Mouse (Mus musculus) heart, embryonic 13.5 days (tissue): ENCODE measurements at regions not wholly inside any gene's neighbourhood (a gene's known extent, or its start where the extent isn't known, plus 50 kb on each side); places are given as distances from the start of the nearest gene placed in this dataset.
A peak's percentile ranks its signal among the peaks of the same experiment; 100 is the strongest.
"Not testable (repeated sequence)": the region's sequence is repeated elsewhere in the genome, so short reads cannot be mapped to it uniquely, and the experiment has no call there.

Source experiments
- ATAC-seq: fragments of 200-750 bp; cut with Nextera tagmentation; 2 replicates; pipeline ENCODE4 v1.8.0; 2017; ENCODE audit warnings: moderate TSS enrichment; ENCODE audit not compliant: insufficient number of reproducible peaks, low FRiP score, low TSS enrichment; ENCODE audit errors: extremely low read depth
- H3K27ac ChIP-seq: fragments of 300-500 bp; sonication (generic); replicated peaks from 2 replicates; pipeline ENCODE4 v1.5.1; 2015; ENCODE audit warnings: moderate library complexity, mild to moderate bottlenecking, inconsistent platforms
- H3K27me3 ChIP-seq: fragments of 300-500 bp; sonication (generic); replicated peaks from 2 replicates; pipeline ENCODE4 v1.6.1; 2015; ENCODE audit warnings: mild to moderate bottlenecking, inconsistent platforms
- H3K36me3 ChIP-seq: fragments of 300-500 bp; sonication (generic); 2 replicates; pipeline ENCODE4 v1.6.1; 2015; ENCODE audit warnings: mild to moderate bottlenecking, inconsistent platforms
- H3K4me1 ChIP-seq: fragments of 300-500 bp; sonication (generic); 2 replicates; pipeline ENCODE4 v1.6.1; 2015; ENCODE audit warnings: inconsistent platforms
- H3K4me2 ChIP-seq: fragments of 300-500 bp; sonication (generic); 2 replicates; pipeline ENCODE4 v1.6.1; 2015; ENCODE audit warnings: inconsistent platforms, mild to moderate bottlenecking, moderate library complexity
- H3K4me3 ChIP-seq: fragments of 300-500 bp; sonication (generic); 2 replicates; pipeline ENCODE4 v1.5.1; 2015; ENCODE audit warnings: moderate library complexity, mild to moderate bottlenecking, inconsistent platforms
- H3K9ac ChIP-seq: fragments of 300-500 bp; sonication (generic); 2 replicates; pipeline ENCODE4 v1.6.1; 2015; ENCODE audit warnings: inconsistent platforms, mild to moderate bottlenecking, moderate library complexity
- H3K9me3 ChIP-seq: fragments of 300-500 bp; sonication (generic); 2 replicates; pipeline ENCODE4 v1.6.1; 2016; ENCODE audit warnings: inconsistent platforms
- WGBS: fragments of 180-500 bp; shearing (Covaris S2); methylation state at CpG from one replicate; pipeline ENCODE4 v1.1.7; 2015; ENCODE audit warnings: mixed read lengths; 5-methylcytosine and 5-hydroxymethylcytosine counted together

- H3K27me3 ChIP-seq, H3K4me2 ChIP-seq, ATAC-seq, H3K9me3 ChIP-seq, H3K36me3 ChIP-seq, H3K9ac ChIP-seq, H3K27ac ChIP-seq, H3K4me3 ChIP-seq: not testable (repeated sequence)
- 61% methylated on average over 8 of the region's 8 CpGs for WGBS
- peaks cover 27% of the 10 kb centered on the region for H3K4me1 ChIP-seq
Observed at GRCm38 (mm10) chr13:118055546-118055945, 330.9 kb upstream of the B430218F22Rik start.

- Histone ChIP-seq H3K4me1 (no peaks in the 10 kb centered on the region), H3K36me3 (no peaks in the 10 kb centered on the region)
- no peak for ATAC-seq
Observed at GRCm38 (mm10) chr13:118065518-118065917, 320.9 kb upstream of the B430218F22Rik start.

GRCm38 (mm10) chr13:118068038-118068437, 318.4 kb upstream of the B430218F22Rik start:
- no peak for ATAC-seq
- H3K4me2 ChIP-seq = no peak overlapping the region
- no peak overlapping the region for H3K4me3 ChIP-seq
- H3K4me1 ChIP-seq = no peaks in the 10 kb centered on the region
- no peak overlapping the region for H3K9ac ChIP-seq
- H3K27ac ChIP-seq = no peak overlapping the region
- WGBS = 78% methylated on average over 2 of the region's 2 CpGs
- H3K27me3 ChIP-seq = no peaks in the 10 kb centered on the region
- H3K9me3 ChIP-seq = no peaks in the 10 kb centered on the region
- no peaks in the 10 kb centered on the region for H3K36me3 ChIP-seq

More at GRCm38 (mm10) chr13:118065518-118065917, 320.9 kb upstream of the B430218F22Rik start:
- H3K27me3 ChIP-seq = no peaks in the 10 kb centered on the region
- no peaks in the 10 kb centered on the region for H3K9me3 ChIP-seq
- H3K4me2 ChIP-seq = no peak overlapping the region
- no peak overlapping the region for H3K27ac ChIP-seq
- no peak overlapping the region for H3K9ac ChIP-seq
- no peak overlapping the region for H3K4me3 ChIP-seq

- H3K4me3 ChIP-seq = no peak overlapping the region
- no peaks in the 10 kb centered on the region for H3K9me3 ChIP-seq
- H3K4me1 ChIP-seq = peaks cover 10% of the 10 kb centered on the region
- H3K27me3 ChIP-seq = no peaks in the 10 kb centered on the region
- 0 out of 2 replicates have a peak overlapping the region, but pooled peaks have one; percentile 22 for H3K4me2 ChIP-seq
- WGBS = 11% methylated on average over 5 of the region's 5 CpGs
- H3K9ac ChIP-seq = no peak overlapping the region
- no peak for ATAC-seq
- H3K27ac ChIP-seq = no peak overlapping the region
- H3K36me3 ChIP-seq = no peaks in the 10 kb centered on the region
Observed at GRCm38 (mm10) chr13:118086306-118086705, 300.1 kb upstream of the B430218F22Rik start.

- Histone ChIP-seq H3K4me3 (no peak overlapping the region), H3K4me1 (peaks cover 10% of the 10 kb centered on the region), H3K27ac (no peak overlapping the region), H3K4me2 (no peak overlapping the region), H3K27me3 (no peaks in the 10 kb centered on the region), H3K9me3 (no peaks in the 10 kb centered on the region), H3K9ac (no peak overlapping the region), H3K36me3 (no peaks in the 10 kb centered on the region)
- ATAC-seq = no peak
- WGBS = 58% methylated on average over 2 of the region's 2 CpGs
Observed at GRCm38 (mm10) chr13:118086966-118087365, 299.5 kb upstream of the B430218F22Rik start.

- H3K36me3 ChIP-seq = no peaks in the 10 kb centered on the region
- H3K4me1 ChIP-seq = peaks cover 10% of the 10 kb centered on the region
- no peaks in the 10 kb centered on the region for H3K9me3 ChIP-seq
- H3K4me3 ChIP-seq = no peak overlapping the region
- H3K27ac ChIP-seq = no peak overlapping the region
- no peaks in the 10 kb centered on the region for H3K27me3 ChIP-seq
- H3K4me2 ChIP-seq = no peak overlapping the region
- H3K9ac ChIP-seq = no peak overlapping the region
- WGBS = 82% methylated on average over 4 of the region's 4 CpGs
- ATAC-seq = no peak
Observed at GRCm38 (mm10) chr13:118088100-118088499, 298.3 kb upstream of the B430218F22Rik start.

GRCm38 (mm10) chr13:118095174-118095573, 291.3 kb upstream of the B430218F22Rik start:
- H3K27ac ChIP-seq = no peak overlapping the region
- no peaks in the 10 kb centered on the region for H3K36me3 ChIP-seq
- H3K9me3 ChIP-seq = no peaks in the 10 kb centered on the region
- WGBS = 64% methylated on average over 1 of the region's 1 CpGs
- no peak overlapping the region for H3K4me2 ChIP-seq
- H3K9ac ChIP-seq = no peak overlapping the region
- H3K27me3 ChIP-seq = no peaks in the 10 kb centered on the region
- no peak overlapping the region for H3K4me3 ChIP-seq
- ATAC-seq = no peak
- no peaks in the 10 kb centered on the region for H3K4me1 ChIP-seq
